Mouse (Mus musculus): ENCODE measurements at regions not wholly inside any gene's neighbourhood (a gene's known extent, or its start where the extent isn't known, plus 50 kb on each side); places are given as distances from the start of the nearest gene placed in this dataset.

GRCm38 (mm10) chr11:7423276-7424081 lies 209.8 kb upstream of the Igfbp3 start:
- 4% methylated on average over 13 of the region's 13 CpGs for WGBS
- Histone ChIP-seq H3K27ac (no peak overlapping the region), H3K27me3 (no peaks in the 10 kb centered on the region), H3K4me1 (peaks cover 11% of the 10 kb centered on the region), H3K4me2 (peak overlapping the region; percentile 39), H3K9ac (no peak overlapping the region), H3K9me3 (no peaks in the 10 kb centered on the region), H3K4me3 (replicated peaks) (no peak overlapping the region; the same call in 1 of the 2 replicates), H3K36me3 (replicated peaks) (no peaks in the 10 kb centered on the region)
- ATAC-seq (ENCODE audit: low FRiP score) = peak; percentile 76; the same call in 1 of the 2 replicates

- no peaks in the 10 kb centered on the region for H3K36me3 ChIP-seq (replicated peaks)
- WGBS = 74% methylated on average over 3 of the region's 3 CpGs
These were observed 198.9 kb upstream of the Igfbp3 start for GRCm38 (mm10) chr11:7412631-7413030.

GRCm38 (mm10) chr11:7408992-7409391 lies 195.3 kb upstream of the Igfbp3 start:
- ATAC-seq (ENCODE audit: low FRiP score) = no peak
- no peaks in the 10 kb centered on the region for H3K9me3 ChIP-seq
- no peaks in the 10 kb centered on the region for H3K27me3 ChIP-seq
- H3K36me3 ChIP-seq (replicated peaks) = no peaks in the 10 kb centered on the region
- H3K4me1 ChIP-seq = no peaks in the 10 kb centered on the region
- no peak overlapping the region for H3K27ac ChIP-seq
- no peak overlapping the region for H3K4me3 ChIP-seq (replicated peaks)
- H3K4me2 ChIP-seq = no peak overlapping the region
- H3K9ac ChIP-seq = no peak overlapping the region

More at GRCm38 (mm10) chr11:7412631-7413030, 198.9 kb upstream of the Igfbp3 start:
- no peaks in the 10 kb centered on the region for H3K4me1 ChIP-seq
- no peaks in the 10 kb centered on the region for H3K27me3 ChIP-seq
- H3K9ac ChIP-seq = no peak overlapping the region
- no peak overlapping the region for H3K27ac ChIP-seq
- no peaks in the 10 kb centered on the region for H3K9me3 ChIP-seq
- H3K4me3 ChIP-seq (replicated peaks) = no peak overlapping the region
- ATAC-seq (ENCODE audit: low FRiP score) = no peak
- H3K4me2 ChIP-seq = no peak overlapping the region

- Histone ChIP-seq H3K9me3 (no peaks in the 10 kb centered on the region), H3K4me3 (replicated peaks) (no peak overlapping the region), H3K4me2 (no peak overlapping the region), H3K9ac (no peak overlapping the region), H3K27me3 (no peaks in the 10 kb centered on the region), H3K36me3 (replicated peaks) (no peaks in the 10 kb centered on the region), H3K27ac (no peak overlapping the region), H3K4me1 (no peaks in the 10 kb centered on the region)
- no peak for ATAC-seq (ENCODE audit: low FRiP score)
- WGBS = 77% methylated on average over 4 of the region's 4 CpGs
These were observed 190.9 kb upstream of the Igfbp3 start for GRCm38 (mm10) chr11:7404666-7405065.

- ATAC-seq (ENCODE audit: low FRiP score) = no peak
These were observed 158.1 kb upstream of the Igfbp3 start for GRCm38 (mm10) chr11:7371835-7372234.

GRCm38 (mm10) chr11:7361388-7361787 lies 147.7 kb upstream of the Igfbp3 start:
- Histone ChIP-seq H3K36me3 (replicated peaks) (no peaks in the 10 kb centered on the region), H3K9me3 (no peaks in the 10 kb centered on the region), H3K4me3 (replicated peaks) (no peak overlapping the region), H3K27ac (no peak overlapping the region), H3K4me1 (no peaks in the 10 kb centered on the region), H3K4me2 (no peak overlapping the region), H3K27me3 (no peaks in the 10 kb centered on the region), H3K9ac (no peak overlapping the region)
- 94% methylated on average over 3 of the region's 3 CpGs for WGBS
- no peak for ATAC-seq (ENCODE audit: low FRiP score)

More at GRCm38 (mm10) chr11:7371835-7372234, 158.1 kb upstream of the Igfbp3 start:
- H3K9ac ChIP-seq = no peak overlapping the region
- H3K9me3 ChIP-seq = no peaks in the 10 kb centered on the region
- H3K4me3 ChIP-seq (replicated peaks) = no peak overlapping the region
- H3K27me3 ChIP-seq = no peaks in the 10 kb centered on the region
- WGBS = 68% methylated on average over 1 of the region's 1 CpGs
- H3K4me1 ChIP-seq = no peaks in the 10 kb centered on the region
- no peak overlapping the region for H3K27ac ChIP-seq
- no peak overlapping the region for H3K4me2 ChIP-seq
- H3K36me3 ChIP-seq (replicated peaks) = no peaks in the 10 kb centered on the region

GRCm38 (mm10) chr11:7348601-7349000 lies 134.9 kb upstream of the Igfbp3 start:
- no peaks in the 10 kb centered on the region for H3K9me3 ChIP-seq
- H3K36me3 ChIP-seq (replicated peaks) = no peaks in the 10 kb centered on the region
- WGBS = 80% methylated on average over 1 of the region's 1 CpGs
- H3K4me2 ChIP-seq = no peak overlapping the region
- H3K27ac ChIP-seq = no peak overlapping the region
- no peak overlapping the region for H3K9ac ChIP-seq
- H3K4me1 ChIP-seq = no peaks in the 10 kb centered on the region
- H3K4me3 ChIP-seq (replicated peaks) = no peak overlapping the region
- H3K27me3 ChIP-seq = no peaks in the 10 kb centered on the region
- no peak for ATAC-seq (ENCODE audit: low FRiP score)

- ATAC-seq (ENCODE audit: low FRiP score) = no peak
- Histone ChIP-seq H3K4me3 (replicated peaks) (no peak overlapping the region), H3K9ac (no peak overlapping the region), H3K9me3 (no peaks in the 10 kb centered on the region; the same call in 1 of the 2 replicates), H3K4me2 (no peak overlapping the region), H3K4me1 (no peaks in the 10 kb centered on the region), H3K36me3 (replicated peaks) (no peaks in the 10 kb centered on the region), H3K27me3 (no peaks in the 10 kb centered on the region), H3K27ac (no peak overlapping the region)
These were observed 124.1 kb upstream of the Igfbp3 start for GRCm38 (mm10) chr11:7337826-7338225.

- no peak overlapping the region for H3K9ac ChIP-seq
- H3K27ac ChIP-seq = no peak overlapping the region
- no peaks in the 10 kb centered on the region for H3K9me3 ChIP-seq
- ATAC-seq (ENCODE audit: low FRiP score) = no peak
- 75% methylated on average over 3 of the region's 3 CpGs for WGBS
- no peak overlapping the region for H3K4me3 ChIP-seq (replicated peaks)
- no peaks in the 10 kb centered on the region for H3K36me3 ChIP-seq (replicated peaks)
- no peaks in the 10 kb centered on the region for H3K27me3 ChIP-seq
- H3K4me2 ChIP-seq = no peak overlapping the region
- no peaks in the 10 kb centered on the region for H3K4me1 ChIP-seq
These were observed 103.8 kb upstream of the Igfbp3 start for GRCm38 (mm10) chr11:7317409-7317970.

GRCm38 (mm10) chr11:7296252-7296651 lies 82.5 kb upstream of the Igfbp3 start:
- H3K4me2 ChIP-seq = no peak overlapping the region
- no peak overlapping the region for H3K4me3 ChIP-seq (replicated peaks)
- no peaks in the 10 kb centered on the region for H3K4me1 ChIP-seq
- H3K36me3 ChIP-seq (replicated peaks) = no peaks in the 10 kb centered on the region
- H3K9me3 ChIP-seq = no peaks in the 10 kb centered on the region
- H3K27ac ChIP-seq = no peak overlapping the region
- ATAC-seq (ENCODE audit: low FRiP score) = no peak
- H3K9ac ChIP-seq = no peak overlapping the region
- no peaks in the 10 kb centered on the region for H3K27me3 ChIP-seq

GRCm38 (mm10) chr11:7289242-7289938 lies 75.7 kb upstream of the Igfbp3 start:
- 90% methylated on average over 8 of the region's 8 CpGs for WGBS
- H3K4me2 ChIP-seq = no peak overlapping the region
- no peak overlapping the region for H3K4me3 ChIP-seq (replicated peaks)
- H3K27me3 ChIP-seq = no peaks in the 10 kb centered on the region
- H3K36me3 ChIP-seq (replicated peaks) = no peaks in the 10 kb centered on the region
- H3K9ac ChIP-seq = no peak overlapping the region
- ATAC-seq (ENCODE audit: low FRiP score) = no peak
- no peaks in the 10 kb centered on the region for H3K4me1 ChIP-seq
- no peaks in the 10 kb centered on the region for H3K9me3 ChIP-seq
- H3K27ac ChIP-seq = no peak overlapping the region

- Histone ChIP-seq H3K27me3 (no peaks in the 10 kb centered on the region), H3K4me3 (replicated peaks) (no peak overlapping the region), H3K4me1 (no peaks in the 10 kb centered on the region), H3K4me2 (no peak overlapping the region), H3K9ac (no peak overlapping the region), H3K36me3 (replicated peaks) (no peaks in the 10 kb centered on the region), H3K9me3 (no peaks in the 10 kb centered on the region), H3K27ac (no peak overlapping the region)
- 74% methylated on average over 4 of the region's 4 CpGs for WGBS
- ATAC-seq (ENCODE audit: low FRiP score) = no peak
These were observed 71.2 kb upstream of the Igfbp3 start for GRCm38 (mm10) chr11:7284836-7285490.
